Mouse (Mus musculus): ENCODE measurements around the gene Zfyve1.

DNA sequence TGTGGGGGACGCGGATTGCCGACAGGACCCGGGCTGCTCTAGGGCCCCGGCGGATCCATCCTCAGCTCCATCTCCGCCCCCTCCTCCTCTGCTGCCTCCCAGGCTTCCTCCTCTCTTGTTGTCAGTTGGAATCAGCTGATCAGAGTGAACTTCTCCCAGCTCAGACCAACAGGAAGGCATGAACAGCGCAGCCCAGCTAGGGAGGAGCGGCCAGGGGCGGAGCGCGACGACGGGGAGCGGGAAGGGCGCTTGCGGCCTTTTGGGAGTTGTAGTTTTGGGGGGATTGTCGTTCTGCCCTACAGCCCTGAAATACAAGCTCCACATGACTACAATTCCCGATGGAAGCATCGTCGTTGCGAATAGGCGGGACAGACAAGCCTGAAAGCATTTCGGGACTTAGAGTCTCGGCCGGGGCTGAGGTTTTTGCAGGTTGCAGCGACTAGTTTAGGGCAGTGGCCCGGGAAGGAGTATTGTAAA is at the start of gene Zfyve1:
- TF ChIP-seq CTCF (IDR thresholded peaks at IDR 0.05; ENCODE audit: low read depth, low read length) (no peak), TAL1 (conservative IDR thresholded peaks at IDR 0.05; ENCODE audit: low read depth, low read length) (no peak)
